Mouse (Mus musculus) lung, embryonic 16.5 days (tissue): ENCODE results near the gene Hbq1a. TPM values are rescaled to one million over a fixed set of nuclear protein-coding genes. Genes with fewer than 3 reads are reported as not detected.

Experiments
- ATAC-seq: fragments of 200-750 bp; cut with Nextera tagmentation; 2 replicates; pipeline ENCODE4 v1.8.0; 2017; ENCODE audit warnings: low read depth, mild to moderate bottlenecking, moderate library complexity
- H3K27ac ChIP-seq: fragments of 300-500 bp; sonication (generic); 2 replicates; pipeline ENCODE4 v1.5.1; 2014; ENCODE audit warnings: mild to moderate bottlenecking, control low read depth, low read length
- H3K27me3 ChIP-seq: fragments of 300-500 bp; sonication (generic); 2 replicates; pipeline ENCODE4 v1.6.1; 2014; ENCODE audit warnings: low read depth, low read length, mixed read lengths; ENCODE audit not compliant: control insufficient read depth, insufficient read depth
- H3K36me3 ChIP-seq: fragments of 300-500 bp; sonication (generic); 2 replicates; pipeline ENCODE4 v1.6.1; 2014; ENCODE audit warnings: low read length; ENCODE audit not compliant: control insufficient read depth, insufficient read depth
- H3K4me1 ChIP-seq: fragments of 300-500 bp; sonication (generic); replicated peaks from 2 replicates; pipeline ENCODE4 v1.6.1; 2014; ENCODE audit warnings: low read length, mixed read lengths; ENCODE audit not compliant: control insufficient read depth, insufficient read depth
- H3K4me2 ChIP-seq: fragments of 300-500 bp; sonication (generic); 2 replicates; pipeline ENCODE4 v1.6.1; 2014; ENCODE audit warnings: low read depth, low read length, control low read depth
- H3K4me3 ChIP-seq: fragments of 300-500 bp; sonication (generic); 2 replicates; pipeline ENCODE4 v1.5.1; 2014; ENCODE audit warnings: mild to moderate bottlenecking, low read length, control low read depth
- H3K9ac ChIP-seq: fragments of 300-500 bp; sonication (generic); 2 replicates; pipeline ENCODE4 v1.6.1; 2014; ENCODE audit warnings: low read length, control low read depth
- H3K9me3 ChIP-seq: fragments of 300-500 bp; sonication (generic); 2 replicates; pipeline ENCODE4 v1.6.1; 2016; ENCODE audit warnings: low read length; ENCODE audit not compliant: control insufficient read depth
- WGBS: fragments of 180-500 bp; shearing (Covaris S2); extraction: QIAGEN DNeasy Blood & Tissue Kit; methylation state at CpG from one replicate; pipeline ENCODE4 v1.1.7; 2014; 5-methylcytosine and 5-hydroxymethylcytosine counted together
- polyA plus RNA-seq: library from polyadenylated mRNA; unstranded; fragments of >200 nt; fragmentation: Nextera tagmentation; extraction: Ambion mirVana; gene quantifications from 2 replicates; pipeline ENCODE4 v1.2.1, GENCODE M21; 2015

Gene Hbq1a
- polyA plus RNA-seq, 1 experiment from 2014 or later: 0.46 TPM

DNA sequence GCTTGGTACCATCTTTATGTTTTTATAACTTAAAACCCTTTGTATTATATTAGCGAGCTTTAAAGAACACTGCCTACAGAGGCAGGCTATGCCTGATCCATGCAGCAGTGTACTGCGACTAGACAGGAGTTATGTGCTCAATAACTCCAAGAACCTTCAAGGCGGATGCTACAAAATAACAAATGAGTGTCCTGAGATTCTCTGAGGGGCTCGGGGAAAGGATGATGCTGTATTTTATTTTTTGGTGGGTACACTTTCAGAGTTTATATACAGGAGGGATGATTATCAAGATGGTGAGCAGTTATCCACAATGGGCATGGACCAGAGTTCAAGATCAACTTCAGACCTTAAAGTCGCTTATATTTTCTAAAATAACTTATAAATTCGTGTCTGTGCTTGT lies 33.1 kb upstream of the Hbq1a start:
- peak overlapping the region; percentile 78 for H3K27ac ChIP-seq

DNA sequence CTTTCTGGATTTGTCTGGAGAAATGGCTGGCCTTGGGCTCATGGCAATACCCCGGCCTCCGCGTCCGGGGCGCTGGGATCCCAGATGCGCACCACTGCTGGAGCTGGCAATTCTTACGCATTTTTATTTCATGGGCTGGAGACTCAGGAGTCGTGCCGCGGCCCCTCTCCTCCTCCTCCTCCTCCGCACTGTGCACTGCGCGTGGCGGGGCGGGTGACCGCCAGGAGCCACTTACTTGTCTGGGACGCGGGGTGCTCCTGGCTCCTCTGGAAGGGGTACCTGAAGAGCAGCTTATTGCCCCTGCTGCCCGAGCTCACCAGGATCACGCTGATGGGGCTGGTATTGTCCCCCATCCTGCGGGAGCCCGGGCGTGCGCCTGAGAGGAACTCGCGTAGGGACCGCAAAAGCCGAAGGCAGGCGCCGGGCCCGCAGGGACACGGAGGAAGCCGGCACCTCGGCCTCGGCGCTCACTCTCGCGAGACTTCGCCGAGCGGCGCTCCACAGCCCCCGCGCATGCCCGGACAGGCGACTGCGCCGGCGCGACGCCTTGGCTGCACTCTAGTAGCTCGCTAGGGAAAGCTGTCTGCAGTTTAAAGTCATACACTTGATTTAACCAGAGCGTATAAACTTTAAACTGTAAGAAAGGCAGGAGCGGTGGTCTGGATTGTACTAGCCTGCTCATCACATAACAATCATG lies 32.5 kb upstream of the Hbq1a start, which contains the start of gene Nprl3:
TSS of gene Nprl3 (minus strand) at position 520 of the 697 bp plus-strand sequence.
- peak; percentile 99 for ATAC-seq
- under 1% methylated on average over 54 of the region's 54 CpGs for WGBS
- H3K27ac ChIP-seq: peak within 1 kb of the TSS; percentile 78

More for the DNA sequence above, 33.1 kb upstream of the Hbq1a start:
- peak overlapping the region; percentile 88 for H3K9ac ChIP-seq
- H3K4me3 ChIP-seq: peak overlapping the region; percentile 63
- peaks cover 7% of the 10 kb centered on the region for H3K4me1 ChIP-seq
- H3K4me2 ChIP-seq: peak overlapping the region; percentile 73
- H3K9me3 ChIP-seq: no peaks in the 10 kb centered on the region
- 10% methylated on average over 6 of the region's 6 CpGs for WGBS
- H3K36me3 ChIP-seq: 0 out of 2 replicates have a peak, but pooled peaks cover 1% of the 10 kb centered on the region
- no peak for ATAC-seq
- H3K27me3 ChIP-seq: no peaks in the 10 kb centered on the region; the same call in none of the 2 replicates

DNA sequence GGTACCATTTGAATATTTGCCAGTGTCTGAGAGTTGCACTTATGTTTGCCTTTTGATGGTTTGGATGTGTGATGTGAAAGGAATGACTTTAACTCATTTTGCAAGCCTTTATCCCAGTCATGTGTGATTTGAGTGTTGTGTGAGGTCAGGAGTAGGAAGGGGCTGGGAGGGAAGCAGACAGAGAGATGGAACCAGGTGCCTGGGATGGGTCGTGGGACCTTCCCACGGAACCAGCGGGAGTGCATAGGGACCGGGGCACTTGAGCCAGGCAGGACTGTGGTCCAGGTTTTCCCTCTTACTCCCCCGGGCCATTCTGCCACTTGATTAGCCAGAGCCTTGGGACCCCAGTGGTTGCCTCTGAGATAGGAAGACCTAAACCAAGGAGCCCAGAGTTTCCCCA lies 31.9 kb upstream of the Hbq1a start:
- peak overlapping the region; percentile 63 for H3K4me3 ChIP-seq
- H3K27me3 ChIP-seq: no peaks in the 10 kb centered on the region; the same call in none of the 2 replicates
- H3K27ac ChIP-seq: peak overlapping the region; percentile 68; the same call in 1 of the 2 replicates
- 17% methylated on average over 5 of the region's 5 CpGs for WGBS
- peak overlapping the region; percentile 63 for H3K9ac ChIP-seq
- ATAC-seq: peak; percentile 41
- no peaks in the 10 kb centered on the region for H3K36me3 ChIP-seq
- peaks cover 7% of the 10 kb centered on the region for H3K4me1 ChIP-seq
- H3K4me2 ChIP-seq: peak overlapping the region; percentile 59
- H3K9me3 ChIP-seq: no peaks in the 10 kb centered on the region

More for the DNA sequence above, 32.5 kb upstream of the Hbq1a start, which contains the start of gene Nprl3:
- peak within 1 kb of the TSS; percentile 63 for H3K4me3 ChIP-seq
- H3K36me3 ChIP-seq: no peaks in the 10 kb centered on the region
- H3K27me3 ChIP-seq: no peaks in the 10 kb centered on the region; the same call in none of the 2 replicates
- peak within 1 kb of the TSS; percentile 73 for H3K4me2 ChIP-seq
- H3K9me3 ChIP-seq: no peaks in the 10 kb centered on the region
- peaks cover 7% of the 10 kb centered on the region for H3K4me1 ChIP-seq
- peak within 1 kb of the TSS; percentile 88 for H3K9ac ChIP-seq

DNA sequence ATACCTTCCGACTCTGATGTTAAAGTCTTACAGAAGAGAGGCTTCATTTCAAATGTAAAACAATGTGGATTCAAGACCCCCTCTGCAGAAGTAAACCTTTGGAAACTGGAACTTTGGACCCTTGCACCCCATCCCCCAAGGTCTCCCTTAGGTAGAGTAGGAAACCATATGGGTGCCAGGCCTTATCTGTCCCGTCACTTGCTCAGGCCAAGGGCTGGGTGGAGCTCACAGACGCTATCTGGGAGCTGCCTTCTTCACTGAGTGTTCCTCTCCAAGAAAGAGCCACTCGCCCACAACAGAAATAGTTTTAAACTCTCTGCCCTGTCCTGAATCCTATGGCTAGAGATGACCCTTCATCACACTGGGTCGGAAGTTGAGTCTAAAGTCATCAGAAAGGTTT lies 30.9 kb upstream of the Hbq1a start:
- WGBS: 77% methylated on average over 5 of the region's 5 CpGs
- no peaks in the 10 kb centered on the region for H3K9me3 ChIP-seq
- H3K4me1 ChIP-seq: peaks cover 7% of the 10 kb centered on the region
- no peak overlapping the region for H3K9ac ChIP-seq
- H3K27ac ChIP-seq: no peak overlapping the region
- no peak overlapping the region for H3K4me2 ChIP-seq
- H3K36me3 ChIP-seq: no peaks in the 10 kb centered on the region
- no peaks in the 10 kb centered on the region; the same call in none of the 2 replicates for H3K27me3 ChIP-seq
- no peak overlapping the region for H3K4me3 ChIP-seq
- ATAC-seq: no peak

DNA sequence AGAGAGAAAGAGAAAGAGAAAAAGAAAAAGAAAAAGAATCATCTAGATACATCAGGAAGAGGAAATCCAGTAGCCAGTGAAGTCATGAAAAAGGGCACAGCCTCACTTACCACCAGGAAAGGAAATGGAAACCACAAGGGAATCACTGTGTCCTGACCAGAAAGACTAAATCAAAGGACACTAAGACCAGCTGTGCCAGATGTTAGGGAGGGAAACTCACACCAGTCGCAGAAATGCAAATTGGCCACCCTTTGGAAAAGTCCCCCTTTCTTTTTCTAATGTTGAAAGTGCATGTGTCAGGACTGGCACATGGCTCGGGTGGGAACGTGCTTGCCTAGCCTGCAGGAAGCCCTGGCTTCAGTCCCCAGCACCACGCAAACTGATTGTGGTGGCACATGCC lies 28.7 kb upstream of the Hbq1a start:
- Histone ChIP-seq H3K4me1 (peaks cover 7% of the 10 kb centered on the region), H3K4me2 (no peak overlapping the region), H3K27me3 (no peaks in the 10 kb centered on the region; the same call in none of the 2 replicates), H3K36me3 (no peaks in the 10 kb centered on the region), H3K9ac (no peak overlapping the region), H3K4me3 (no peak overlapping the region), H3K27ac (no peak overlapping the region), H3K9me3 (no peaks in the 10 kb centered on the region)
- ATAC-seq: no peak
- 35% methylated on average over 4 of the region's 4 CpGs for WGBS

DNA sequence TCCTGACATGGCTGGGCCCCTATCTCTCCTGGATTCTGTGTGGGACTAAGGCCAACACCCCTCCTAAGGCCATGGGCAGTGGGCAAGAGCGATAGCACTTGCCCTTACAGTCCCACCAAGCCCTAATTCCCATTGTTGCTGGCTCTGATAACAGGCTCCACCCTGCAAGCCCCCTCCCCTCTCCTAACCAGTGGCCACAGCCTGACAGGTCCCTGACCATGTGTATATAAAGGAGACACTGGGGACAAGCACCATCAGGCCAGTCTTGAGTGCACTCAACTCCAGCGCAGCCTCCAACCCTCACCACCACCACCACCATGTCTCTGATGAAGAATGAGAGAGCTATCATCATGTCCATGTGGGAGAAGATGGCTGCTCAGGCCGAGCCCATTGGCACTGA lies 23.5 kb upstream of the Hbq1a start, which contains the start of gene Hba-x:
TSS of gene Hba-x (plus strand) at position 54 of the 400 bp plus-strand sequence.
- ATAC-seq: no peak
- no peaks in the 10 kb centered on the region for H3K4me1 ChIP-seq
- H3K27ac ChIP-seq: no peak within 1 kb of the TSS
- no peak within 1 kb of the TSS for H3K4me2 ChIP-seq
- peaks cover 8% of the 10 kb centered on the region for H3K27me3 ChIP-seq
- 52% methylated on average over 3 of the region's 3 CpGs for WGBS
- H3K36me3 ChIP-seq: no peaks in the 10 kb centered on the region
- H3K4me3 ChIP-seq: no peak within 1 kb of the TSS
- no peaks in the 10 kb centered on the region for H3K9me3 ChIP-seq
- no peak within 1 kb of the TSS for H3K9ac ChIP-seq

DNA sequence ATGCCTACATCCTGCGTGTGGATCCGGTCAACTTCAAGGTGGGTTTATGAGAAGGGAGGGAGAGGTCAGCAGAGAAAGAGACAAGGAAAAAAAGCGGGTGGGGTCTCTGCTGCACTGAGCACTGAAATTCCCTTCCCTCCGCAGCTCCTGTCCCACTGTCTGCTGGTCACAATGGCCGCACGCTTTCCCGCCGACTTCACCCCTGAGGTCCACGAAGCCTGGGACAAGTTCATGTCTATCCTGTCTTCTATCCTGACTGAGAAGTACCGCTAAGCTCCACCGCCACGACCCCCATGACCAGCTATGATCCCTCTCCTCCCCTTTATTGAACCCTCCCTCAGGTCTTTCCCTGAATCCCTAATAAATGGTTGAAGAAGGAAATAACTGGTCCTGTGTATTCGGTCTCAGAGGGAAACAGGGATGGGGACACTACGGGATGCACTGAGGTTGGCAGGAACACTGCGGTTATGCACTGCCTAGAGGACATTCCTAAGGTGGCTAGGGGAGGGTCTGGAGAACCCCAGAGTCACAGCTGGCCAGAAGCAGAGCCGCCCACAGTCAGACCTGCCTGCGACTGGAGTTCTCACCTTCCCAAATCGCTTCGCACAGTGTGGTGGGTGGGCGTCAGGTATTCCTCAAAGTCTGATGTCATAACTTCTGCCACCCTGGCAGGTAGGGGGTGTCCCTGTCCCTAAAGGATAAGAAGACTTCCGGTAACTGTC lies 22.0 kb upstream of the Hbq1a start:
- H3K4me2 ChIP-seq: no peak overlapping the region
- H3K9me3 ChIP-seq: no peaks in the 10 kb centered on the region
- WGBS: 57% methylated on average over 21 of the region's 21 CpGs
- no peaks in the 10 kb centered on the region for H3K4me1 ChIP-seq
- no peak overlapping the region for H3K27ac ChIP-seq
- no peak overlapping the region for H3K9ac ChIP-seq
- H3K36me3 ChIP-seq: no peaks in the 10 kb centered on the region
- H3K4me3 ChIP-seq: no peak overlapping the region
- no peak for ATAC-seq
- H3K27me3 ChIP-seq: peaks cover 8% of the 10 kb centered on the region

DNA sequence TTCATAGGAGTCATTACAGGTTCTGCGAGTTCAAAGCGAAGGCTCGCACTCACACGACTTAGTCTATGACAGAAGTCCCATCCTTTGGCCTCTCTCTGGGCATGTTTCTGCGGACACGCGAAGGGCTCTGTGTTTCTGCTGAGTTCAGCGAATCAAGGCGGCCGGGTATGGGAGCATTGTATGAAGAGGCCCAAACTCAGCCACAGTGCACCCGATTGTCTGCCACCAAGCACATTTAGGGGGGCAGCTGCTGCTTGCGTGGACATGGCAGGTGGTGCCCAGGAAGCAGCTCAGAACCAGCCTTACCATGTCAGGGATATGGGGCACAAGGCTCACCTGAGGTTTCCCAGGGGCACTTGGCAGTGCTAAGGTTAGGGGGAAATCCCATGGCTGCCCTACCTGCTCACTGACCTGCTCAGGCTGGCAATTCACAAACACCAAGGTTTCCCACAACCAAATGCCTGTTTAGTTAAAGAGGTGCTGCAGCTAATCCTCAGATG lies 21.4 kb upstream of the Hbq1a start:
- Histone ChIP-seq H3K9me3 (no peaks in the 10 kb centered on the region), H3K27ac (no peak overlapping the region), H3K36me3 (no peaks in the 10 kb centered on the region), H3K4me1 (no peaks in the 10 kb centered on the region), H3K4me3 (no peak overlapping the region), H3K4me2 (no peak overlapping the region), H3K9ac (no peak overlapping the region), H3K27me3 (peaks cover 8% of the 10 kb centered on the region)
- 73% methylated on average over 12 of the region's 12 CpGs for WGBS
- no peak for ATAC-seq

DNA sequence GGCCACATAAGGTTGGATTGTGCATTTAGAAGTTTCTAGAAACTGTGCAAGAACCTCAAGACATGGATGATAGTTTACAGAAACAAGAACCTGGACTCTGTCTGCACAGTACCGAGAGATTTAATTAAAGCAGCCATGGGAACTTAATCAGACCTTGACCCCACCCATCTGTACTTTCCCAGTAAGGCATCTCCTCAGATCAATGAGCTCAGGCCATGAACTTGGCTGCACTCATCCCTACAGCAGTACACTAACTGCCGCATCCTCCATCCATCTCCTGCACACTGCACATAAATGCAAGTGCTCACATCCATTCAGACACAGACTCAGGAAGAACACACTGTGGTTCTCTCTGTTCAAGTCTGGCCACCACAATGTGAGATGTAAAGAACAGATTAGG lies 19.2 kb upstream of the Hbq1a start:
- ATAC-seq: no peak
- H3K4me2 ChIP-seq: no peak overlapping the region
- H3K27me3 ChIP-seq: peaks cover 8% of the 10 kb centered on the region
- no peak overlapping the region for H3K4me3 ChIP-seq
- H3K9ac ChIP-seq: no peak overlapping the region
- no peaks in the 10 kb centered on the region for H3K4me1 ChIP-seq
- no peak overlapping the region for H3K27ac ChIP-seq
- no peaks in the 10 kb centered on the region for H3K9me3 ChIP-seq
- no peaks in the 10 kb centered on the region for H3K36me3 ChIP-seq
- 55% methylated on average over 2 of the region's 2 CpGs for WGBS
